Mouse (Mus musculus) lung, postnatal 0 days (tissue): ENCODE data around the gene Osgin1.

Experiments used
- CTCF ChIP-seq: IDR thresholded peaks from 2 replicates; pipeline ENCODE4 v1.5.1; 2016; ENCODE audit warnings: antibody characterized with exemption, mild to moderate bottlenecking
- EP300 ChIP-seq: IDR thresholded peaks from 2 replicates; pipeline ENCODE4 v1.6.1; 2016; ENCODE audit warnings: antibody characterized with exemption, mild to moderate bottlenecking, control low read depth

DNA sequence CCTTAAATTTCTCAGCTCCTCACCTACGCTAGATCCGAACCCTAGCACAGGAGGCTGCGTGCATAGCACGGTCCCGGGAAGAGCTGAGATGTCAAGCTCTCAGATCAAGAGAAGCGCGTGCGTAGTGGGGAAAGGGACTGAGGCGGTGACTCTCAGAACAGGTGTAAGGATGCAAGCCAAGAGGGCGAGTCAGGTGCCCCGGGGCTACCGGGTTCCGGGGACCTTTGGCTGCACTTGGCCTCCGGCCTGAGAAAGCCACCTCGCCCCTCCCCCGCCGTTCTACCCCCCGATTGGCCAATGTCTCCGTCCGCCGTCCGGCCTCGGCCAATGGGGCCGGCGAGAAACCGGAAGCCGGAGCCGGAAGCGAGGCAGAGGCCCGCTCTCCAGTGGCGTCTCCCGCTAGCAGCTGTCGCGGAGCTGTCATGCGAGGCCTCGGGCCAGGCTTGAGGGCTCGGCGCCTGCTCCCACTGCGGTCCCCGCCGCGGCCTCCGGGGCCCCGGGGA is 39.3 kb upstream of the Osgin1 start, which contains the start of gene Mlycd:
- TF ChIP-seq CTCF (no peak), EP300 (0 out of 2 replicates have a peak, but pooled peaks have one; percentile 33)
